Mouse (Mus musculus) neural tube, embryonic 12.5 days (tissue): ENCODE measurements around the gene Dync1li2. TPM values are rescaled to one million over a fixed set of nuclear protein-coding genes. Genes with fewer than 3 reads are reported as not detected.

Experiments used
- ATAC-seq: fragments of 200-750 bp; cut with Nextera tagmentation; 2 replicates; pipeline ENCODE4 v1.8.0; 2017; ENCODE audit warnings: low read depth, mild to moderate bottlenecking, moderate TSS enrichment, moderate library complexity; ENCODE audit not compliant: low FRiP score
- H3K27ac ChIP-seq: fragments of 300-500 bp; sonication (generic); 2 replicates; pipeline ENCODE4 v1.5.1; 2016
- H3K27me3 ChIP-seq: fragments of 300-500 bp; sonication (generic); replicated peaks from 2 replicates; pipeline ENCODE4 v1.6.1; 2016; ENCODE audit warnings: mild to moderate bottlenecking
- H3K36me3 ChIP-seq: fragments of 300-500 bp; sonication (generic); 2 replicates; pipeline ENCODE4 v1.6.1; 2016; ENCODE audit warnings: mild to moderate bottlenecking
- H3K4me1 ChIP-seq: fragments of 300-500 bp; sonication (generic); 2 replicates; pipeline ENCODE4 v1.6.1; 2016
- H3K4me2 ChIP-seq: fragments of 300-500 bp; sonication (generic); replicated peaks from 2 replicates; pipeline ENCODE4 v1.6.1; 2016; ENCODE audit warnings: mild to moderate bottlenecking
- H3K4me3 ChIP-seq: fragments of 300-500 bp; sonication (generic); 2 replicates; pipeline ENCODE4 v1.5.1; 2016
- H3K9ac ChIP-seq: fragments of 300-500 bp; sonication (generic); 2 replicates; pipeline ENCODE4 v1.6.1; 2016; ENCODE audit warnings: mild to moderate bottlenecking
- H3K9me3 ChIP-seq: fragments of 300-500 bp; sonication (generic); 2 replicates; pipeline ENCODE4 v1.6.1; 2016; ENCODE audit warnings: mild to moderate bottlenecking
- WGBS: fragments of 180-500 bp; shearing (Covaris S2); methylation state at CpG from one replicate; pipeline ENCODE4 v1.1.7; 2016; 5-methylcytosine and 5-hydroxymethylcytosine counted together
- polyA plus RNA-seq: library from polyadenylated mRNA; unstranded; fragments of >200 nt; fragmentation: Nextera tagmentation; extraction: Ambion mirVana; gene quantifications from 2 replicates; pipeline ENCODE4 v1.2.1, GENCODE M21; 2016

Gene Dync1li2
- polyA plus RNA-seq, 1 experiment from 2014 or later = 130 TPM

GRCm38 (mm10) chr8:104436591-104436990 lies 6.3 kb downstream of the Dync1li2 start:
- no peak overlapping the region for H3K27ac ChIP-seq
- peaks cover 18% of the 10 kb centered on the region for H3K4me1 ChIP-seq
- WGBS = 93% methylated on average over 4 of the region's 4 CpGs
- H3K4me3 ChIP-seq = no peak overlapping the region
- no peaks in the 10 kb centered on the region for H3K9me3 ChIP-seq
- H3K4me2 ChIP-seq = no peak overlapping the region
- peaks cover 86% of the 10 kb centered on the region for H3K36me3 ChIP-seq
- ATAC-seq = no peak
- H3K9ac ChIP-seq = no peak overlapping the region
- H3K27me3 ChIP-seq = no peaks in the 10 kb centered on the region

GRCm38 (mm10) chr8:104436038-104436437 lies 6.8 kb downstream of the Dync1li2 start:
- no peak overlapping the region for H3K9ac ChIP-seq
- H3K4me1 ChIP-seq = peaks cover 14% of the 10 kb centered on the region
- ATAC-seq = peak; percentile 98
- no peak overlapping the region for H3K27ac ChIP-seq
- 0 out of 2 replicates have a peak overlapping the region, but pooled peaks have one; percentile 0 for H3K4me2 ChIP-seq
- no peak overlapping the region for H3K4me3 ChIP-seq
- 59% methylated on average over 12 of the region's 12 CpGs for WGBS
- H3K36me3 ChIP-seq = peaks cover 91% of the 10 kb centered on the region
- no peaks in the 10 kb centered on the region for H3K27me3 ChIP-seq
- H3K9me3 ChIP-seq = no peaks in the 10 kb centered on the region

GRCm38 (mm10) chr8:104434826-104435354 lies 8.0 kb downstream of the Dync1li2 start:
- Histone ChIP-seq H3K4me1 (peaks cover 11% of the 10 kb centered on the region; the same call in 1 of the 2 replicates), H3K9me3 (no peaks in the 10 kb centered on the region), H3K27ac (no peak overlapping the region), H3K9ac (no peak overlapping the region), H3K36me3 (peaks cover 95% of the 10 kb centered on the region), H3K4me3 (no peak overlapping the region), H3K4me2 (no peak overlapping the region), H3K27me3 (no peaks in the 10 kb centered on the region)
- 90% methylated on average over 18 of the region's 18 CpGs for WGBS
- no peak for ATAC-seq

- peaks cover 11% of the 10 kb centered on the region; the same call in 1 of the 2 replicates for H3K4me1 ChIP-seq
- no peak for ATAC-seq
- H3K36me3 ChIP-seq = peaks cover 95% of the 10 kb centered on the region
- H3K9me3 ChIP-seq = no peaks in the 10 kb centered on the region
- 82% methylated on average over 4 of the region's 4 CpGs for WGBS
- H3K27me3 ChIP-seq = no peaks in the 10 kb centered on the region
- H3K4me2 ChIP-seq = no peak overlapping the region
- no peak overlapping the region for H3K9ac ChIP-seq
- H3K4me3 ChIP-seq = no peak overlapping the region
- H3K27ac ChIP-seq = no peak overlapping the region
These were observed 8.6 kb downstream of the Dync1li2 start for GRCm38 (mm10) chr8:104434275-104434674.

- H3K36me3 ChIP-seq = peaks cover 95% of the 10 kb centered on the region
These were observed 9.5 kb downstream of the Dync1li2 start for GRCm38 (mm10) chr8:104433191-104433842.

GRCm38 (mm10) chr8:104432656-104433055 lies 10.2 kb downstream of the Dync1li2 start:
- ATAC-seq = no peak
- H3K4me2 ChIP-seq = no peak overlapping the region
- H3K27ac ChIP-seq = no peak overlapping the region
- 97% methylated on average over 6 of the region's 6 CpGs for WGBS
- peaks cover 98% of the 10 kb centered on the region for H3K36me3 ChIP-seq
- no peak overlapping the region for H3K9ac ChIP-seq
- no peaks in the 10 kb centered on the region for H3K9me3 ChIP-seq
- no peak overlapping the region for H3K4me3 ChIP-seq
- H3K4me1 ChIP-seq = peaks cover 11% of the 10 kb centered on the region; the same call in 1 of the 2 replicates
- no peaks in the 10 kb centered on the region for H3K27me3 ChIP-seq

More at GRCm38 (mm10) chr8:104433191-104433842, 9.5 kb downstream of the Dync1li2 start:
- WGBS = 94% methylated on average over 5 of the region's 5 CpGs
- ATAC-seq = no peak
- Histone ChIP-seq H3K9me3 (no peaks in the 10 kb centered on the region), H3K27ac (no peak overlapping the region), H3K4me1 (peaks cover 11% of the 10 kb centered on the region; the same call in 1 of the 2 replicates), H3K9ac (no peak overlapping the region), H3K27me3 (no peaks in the 10 kb centered on the region), H3K4me2 (no peak overlapping the region), H3K4me3 (no peak overlapping the region)

- no peak for ATAC-seq
- 93% methylated on average over 7 of the region's 7 CpGs for WGBS
These were observed 12.6 kb downstream of the Dync1li2 start for GRCm38 (mm10) chr8:104430230-104430629.

GRCm38 (mm10) chr8:104427703-104428102 lies 15.1 kb downstream of the Dync1li2 start:
- WGBS = 90% methylated on average over 13 of the region's 13 CpGs
- peaks cover 95% of the 10 kb centered on the region for H3K36me3 ChIP-seq
- H3K27ac ChIP-seq = no peak overlapping the region
- no peak overlapping the region for H3K4me3 ChIP-seq
- H3K4me2 ChIP-seq = no peak overlapping the region
- no peaks in the 10 kb centered on the region for H3K27me3 ChIP-seq
- no peak for ATAC-seq
- H3K4me1 ChIP-seq = no peaks in the 10 kb centered on the region
- no peaks in the 10 kb centered on the region for H3K9me3 ChIP-seq
- H3K9ac ChIP-seq = no peak overlapping the region

More at GRCm38 (mm10) chr8:104430230-104430629, 12.6 kb downstream of the Dync1li2 start:
- Histone ChIP-seq H3K4me3 (no peak overlapping the region), H3K4me2 (no peak overlapping the region), H3K9ac (no peak overlapping the region), H3K4me1 (no peaks in the 10 kb centered on the region), H3K9me3 (no peaks in the 10 kb centered on the region), H3K27me3 (no peaks in the 10 kb centered on the region), H3K36me3 (peaks cover 98% of the 10 kb centered on the region), H3K27ac (no peak overlapping the region)

GRCm38 (mm10) chr8:104422313-104422712 lies 20.5 kb downstream of the Dync1li2 start:
- ATAC-seq = no peak
- Histone ChIP-seq H3K9me3 (no peaks in the 10 kb centered on the region), H3K9ac (no peak overlapping the region), H3K4me2 (no peak overlapping the region), H3K27me3 (no peaks in the 10 kb centered on the region), H3K4me1 (no peaks in the 10 kb centered on the region), H3K27ac (no peak overlapping the region), H3K36me3 (peaks cover 93% of the 10 kb centered on the region), H3K4me3 (no peak overlapping the region)
- 89% methylated on average over 6 of the region's 6 CpGs for WGBS

- H3K4me2 ChIP-seq = no peak overlapping the region
- no peak overlapping the region for H3K4me3 ChIP-seq
- WGBS = 82% methylated on average over 6 of the region's 6 CpGs
- ATAC-seq = no peak
- no peak overlapping the region for H3K27ac ChIP-seq
- H3K9ac ChIP-seq = no peak overlapping the region
- peaks cover 40% of the 10 kb centered on the region for H3K36me3 ChIP-seq
- H3K27me3 ChIP-seq = no peaks in the 10 kb centered on the region
- H3K4me1 ChIP-seq = no peaks in the 10 kb centered on the region
- H3K9me3 ChIP-seq = no peaks in the 10 kb centered on the region
These were observed 26.8 kb downstream of the Dync1li2 start for GRCm38 (mm10) chr8:104416022-104416421.

GRCm38 (mm10) chr8:104414204-104414603 lies 28.6 kb downstream of the Dync1li2 start:
- Histone ChIP-seq H3K27me3 (no peaks in the 10 kb centered on the region), H3K4me3 (no peak overlapping the region), H3K36me3 (peaks cover 22% of the 10 kb centered on the region), H3K4me1 (no peaks in the 10 kb centered on the region), H3K9me3 (no peaks in the 10 kb centered on the region), H3K27ac (no peak overlapping the region), H3K9ac (no peak overlapping the region), H3K4me2 (no peak overlapping the region)
- 0 out of 2 replicates have a peak, but pooled peaks have one; percentile 52 for ATAC-seq
- WGBS = 53% methylated on average over 3 of the region's 3 CpGs

- no peaks in the 10 kb centered on the region for H3K4me1 ChIP-seq
- H3K4me2 ChIP-seq = no peak overlapping the region
- H3K9me3 ChIP-seq = no peaks in the 10 kb centered on the region
- H3K27me3 ChIP-seq = no peaks in the 10 kb centered on the region
- no peak overlapping the region for H3K27ac ChIP-seq
- H3K9ac ChIP-seq = no peak overlapping the region
- H3K4me3 ChIP-seq = no peak overlapping the region
- 80% methylated on average over 4 of the region's 4 CpGs for WGBS
- 0 out of 2 replicates have a peak, but pooled peaks have one; percentile 42 for ATAC-seq
- peaks cover 18% of the 10 kb centered on the region for H3K36me3 ChIP-seq
These were observed 29.1 kb downstream of the Dync1li2 start for GRCm38 (mm10) chr8:104413770-104414169.
